Mouse (Mus musculus) G1E (cell line): Measurements from ENCODE around the gene Zfp810.

ENCODE experiments used
- CTCF ChIP-seq: IDR thresholded peaks from 2 replicates; pipeline ENCODE4 v1.5.1; 2012; ENCODE audit warnings: low read depth, low read length, inconsistent platforms, mixed read lengths
- GATA2 ChIP-seq: IDR thresholded peaks from 2 replicates; pipeline ENCODE4 v1.6.1; 2012; ENCODE audit warnings: low read depth, low read length, inconsistent platforms, borderline replicate concordance
- TAL1 ChIP-seq: conservative IDR thresholded peaks from 2 replicates; pipeline ENCODE4 v1.6.1; 2012; ENCODE audit warnings: low read depth, low read length, inconsistent platforms, mixed read lengths

- TF ChIP-seq CTCF (no peak), TAL1 (no peak), GATA2 (no peak)
These were observed 67.4 kb downstream of the Zfp810 start for GRCm38 (mm10) chr9:22240001-22240400.
